Mouse (Mus musculus): ENCODE measurements around the gene Pcbp4.
A peak's percentile ranks its signal among the peaks of the same experiment; 100 is the strongest.
"Not testable (repeated sequence)": the region's sequence is repeated elsewhere in the genome, so short reads cannot be mapped to it uniquely, and the experiment has no call there.

Pcbp4 gene

DNA sequence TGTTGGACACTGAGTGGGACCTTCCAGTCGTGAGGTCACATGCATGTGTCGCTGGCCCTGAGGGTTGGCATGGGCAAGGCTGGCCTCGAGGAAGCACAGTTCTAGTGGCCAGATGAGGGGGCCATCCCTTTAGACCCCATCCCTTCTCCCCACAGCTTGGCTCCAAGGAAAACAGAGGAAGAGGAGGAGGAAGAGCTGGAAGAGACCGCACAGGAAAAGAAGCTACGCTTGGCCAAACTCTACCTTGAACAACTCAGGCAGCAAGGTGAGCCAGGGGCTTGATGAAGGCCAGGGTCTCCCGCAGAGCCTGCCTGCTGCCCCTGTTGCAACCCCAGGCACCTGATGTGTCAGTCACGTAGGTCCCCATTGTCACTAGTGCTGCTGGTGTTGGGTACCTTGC lies 27.4 kb downstream of the Pcbp4 start:
- no peak for DNase-seq (ENCODE audit: extremely low read depth, low read depth)

DNA sequence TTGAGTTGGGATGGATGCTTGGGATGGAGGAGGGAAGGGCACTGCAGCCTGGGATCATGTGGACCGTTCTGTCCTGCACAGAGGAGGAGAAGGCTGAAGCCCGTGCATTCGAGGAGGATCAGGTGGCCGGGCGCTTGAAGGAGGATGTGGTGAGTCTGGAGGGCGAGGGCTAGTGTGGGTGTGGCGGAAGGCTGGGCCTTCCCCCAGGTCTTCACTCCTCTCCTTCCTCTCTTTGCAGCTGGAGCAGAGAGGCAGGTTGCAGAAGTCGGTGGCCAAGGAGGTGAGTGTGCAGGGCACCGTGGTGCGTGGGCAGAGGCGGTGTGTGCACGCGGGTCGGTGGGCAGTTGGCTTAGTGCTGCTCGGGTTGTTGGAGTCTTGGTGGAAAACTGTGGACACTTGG lies 28.0 kb downstream of the Pcbp4 start:
- no peak for DNase-seq (ENCODE audit: extremely low read depth, low read depth)

DNA sequence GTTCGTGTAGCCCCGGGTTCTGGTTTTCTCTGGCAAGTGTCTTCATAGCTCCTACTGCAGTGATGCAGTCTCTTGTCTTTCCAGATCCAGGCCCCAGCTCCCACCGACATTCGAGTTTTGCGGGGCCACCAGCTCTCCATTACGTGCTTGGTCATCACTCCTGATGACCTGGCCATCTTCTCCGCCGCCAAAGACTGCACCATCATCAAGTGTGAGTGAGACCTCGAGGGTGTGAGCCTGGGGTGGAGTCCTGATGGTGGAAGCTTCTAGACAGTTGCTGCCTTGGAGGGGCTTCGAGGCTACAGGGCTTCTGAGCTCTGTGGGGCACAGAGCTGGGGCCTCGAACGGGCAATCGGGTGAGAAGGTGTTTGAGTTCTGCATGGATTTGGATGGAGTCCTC lies 28.6 kb downstream of the Pcbp4 start:
- no peak for DNase-seq (ENCODE audit: extremely low read depth, low read depth)

DNA sequence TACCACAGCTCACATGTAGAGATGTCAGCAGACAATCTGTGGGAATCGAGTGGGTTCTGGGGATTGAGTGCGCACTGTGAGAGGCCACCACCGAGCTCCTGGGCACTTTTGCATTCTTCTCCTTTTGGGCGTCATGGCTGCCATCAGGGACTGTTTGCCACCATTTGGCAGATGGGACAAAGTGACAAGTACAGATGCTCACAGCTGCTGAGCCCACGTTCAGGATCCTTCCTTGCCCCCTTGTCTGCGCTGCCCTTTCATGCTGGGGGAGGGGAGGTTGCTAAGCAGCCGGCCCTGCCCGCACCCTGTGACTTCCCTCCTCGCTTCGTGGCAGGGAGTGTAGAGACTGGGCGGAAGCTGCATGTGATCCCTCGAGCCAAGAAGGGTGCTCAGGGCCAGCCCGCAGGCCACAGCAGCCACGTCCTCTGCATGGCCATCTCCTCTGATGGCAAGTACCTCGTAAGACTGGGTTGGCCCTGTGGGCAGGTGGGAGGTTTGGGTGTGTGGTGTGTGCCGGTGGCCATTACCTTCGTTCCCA lies 29.6 kb downstream of the Pcbp4 start:
- DNase-seq (ENCODE audit: extremely low read depth, low read depth): no peak

DNA sequence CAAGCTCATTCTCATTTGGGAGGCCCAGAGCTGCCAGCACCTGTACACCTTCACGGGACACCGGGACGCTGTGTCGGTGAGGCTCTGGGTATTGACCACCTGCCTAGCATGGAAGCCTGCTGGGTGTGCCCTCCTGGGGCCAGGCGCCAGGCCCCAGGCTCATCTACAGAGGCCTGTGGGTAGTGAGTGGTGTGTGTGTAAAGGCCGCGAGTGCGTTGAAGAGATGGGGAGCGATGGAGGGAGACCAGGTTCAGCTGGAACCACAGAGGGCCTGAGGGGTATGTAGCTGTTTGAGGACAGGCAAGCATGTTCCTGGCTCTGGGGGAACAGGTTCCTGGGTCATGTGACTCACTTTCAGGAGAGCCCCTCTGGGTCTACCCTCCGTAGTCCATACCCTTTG lies 30.0 kb downstream of the Pcbp4 start:
- DNase-seq (ENCODE audit: extremely low read depth, low read depth): no peak

DNA sequence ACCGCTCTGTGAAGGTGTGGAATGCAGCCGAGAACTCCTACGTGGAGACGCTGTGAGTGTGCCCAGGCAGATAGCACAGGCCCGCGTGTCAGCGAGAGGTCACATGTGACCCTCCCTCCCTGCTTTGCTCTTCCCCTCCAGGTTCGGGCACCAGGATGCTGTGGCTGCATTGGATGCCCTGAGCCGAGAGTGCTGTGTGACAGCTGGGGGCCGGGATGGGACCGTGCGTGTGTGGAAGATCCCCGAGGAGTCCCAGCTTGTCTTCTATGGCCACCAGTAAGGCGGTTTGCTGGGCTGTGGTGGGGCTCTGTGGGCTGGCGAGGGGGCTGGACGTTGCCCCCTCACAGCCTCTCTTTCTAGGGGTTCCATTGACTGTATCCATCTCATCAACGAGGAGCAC lies 30.5 kb downstream of the Pcbp4 start:
- no peak for DNase-seq (ENCODE audit: extremely low read depth, low read depth)

DNA sequence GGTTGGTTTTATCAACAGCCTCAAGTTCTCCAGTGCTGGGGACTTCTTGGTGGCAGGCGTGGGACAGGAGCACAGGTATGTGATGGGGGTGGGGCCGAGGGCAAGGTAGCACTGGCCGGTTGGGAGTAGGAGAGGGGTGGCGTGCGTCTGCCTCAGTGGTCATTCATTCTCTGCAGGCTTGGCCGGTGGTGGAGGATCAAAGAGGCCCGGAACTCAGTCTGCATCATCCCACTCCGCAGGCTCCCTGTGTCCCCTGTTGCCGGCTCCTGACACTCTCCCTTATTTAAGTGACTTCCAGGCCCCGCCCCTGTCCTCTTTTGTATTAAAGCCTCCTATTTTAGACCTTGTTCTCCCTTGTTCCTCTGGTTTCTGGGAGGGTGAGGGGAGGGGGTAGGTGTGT lies 32.0 kb downstream of the Pcbp4 start:
- DNase-seq (ENCODE audit: extremely low read depth, low read depth): no peak

DNA sequence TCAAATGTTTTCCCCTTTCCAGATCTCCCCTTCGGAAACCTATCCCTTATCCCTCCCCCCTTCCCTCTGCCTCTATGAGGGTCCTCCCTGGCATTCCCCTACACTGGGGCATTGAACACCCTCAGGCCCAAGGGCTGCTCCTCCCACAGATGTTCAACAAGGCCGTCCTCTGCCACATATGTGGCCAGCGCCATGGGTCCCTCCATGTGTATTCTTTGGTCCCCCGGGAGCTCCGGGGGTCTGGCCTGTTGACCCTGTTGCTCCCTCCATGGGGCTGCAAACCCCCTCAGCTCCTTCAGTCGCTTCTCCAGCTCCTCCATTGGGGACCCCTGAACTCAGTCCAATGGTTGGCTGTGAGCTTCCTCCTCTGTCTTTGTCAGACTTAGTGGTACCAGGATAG lies 34.5 kb downstream of the Pcbp4 start:
- DNase-seq (ENCODE audit: extremely low read depth, low read depth): not testable (repeated sequence)

DNA sequence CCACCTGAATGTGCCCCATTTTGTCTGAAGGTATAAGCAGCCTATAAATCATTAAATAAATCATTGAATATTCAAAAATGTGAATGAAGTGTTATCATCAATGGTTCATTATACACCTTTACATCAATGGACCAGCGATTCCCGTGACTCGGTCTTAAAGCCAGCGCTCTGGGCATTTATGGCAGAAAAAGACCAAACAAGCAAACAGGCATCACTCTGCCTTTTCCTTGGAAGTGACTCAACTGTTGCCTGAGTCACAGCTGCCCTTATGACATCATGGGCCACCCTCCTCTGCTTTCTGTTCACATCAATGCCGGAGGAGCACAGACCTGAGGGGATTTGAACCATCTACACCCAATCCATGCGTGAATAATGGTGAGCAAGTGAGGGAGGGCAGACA lies 46.6 kb downstream of the Pcbp4 start, which contains the start of gene Iqcf1:
Gene Iqcf1, plus strand, starts transcription at position 301 of the 400 bp plus-strand sequence.
- DNase-seq (ENCODE audit: extremely low read depth, low read depth): no peak

DNA sequence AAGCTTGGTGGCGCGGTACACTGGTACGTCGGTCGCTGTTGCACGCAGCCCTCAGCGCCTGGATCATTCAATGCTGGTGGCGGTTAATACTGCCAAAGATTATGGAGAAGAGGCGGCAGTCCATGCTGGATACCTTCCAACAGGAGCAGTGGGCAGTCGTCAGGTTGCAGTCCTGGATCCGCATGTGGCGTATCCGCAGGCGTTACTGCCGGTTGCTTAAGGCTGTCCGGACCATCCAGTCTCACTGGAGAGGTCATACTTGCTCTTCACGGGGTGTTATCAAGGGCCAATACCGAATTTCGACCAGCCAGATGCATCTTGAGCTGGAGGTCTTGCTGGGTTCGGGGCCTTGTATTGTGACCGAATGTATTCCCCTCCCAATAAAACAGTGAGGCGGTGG lies 48.8 kb downstream of the Pcbp4 start:
- DNase-seq (ENCODE audit: extremely low read depth, low read depth): no peak

DNA sequence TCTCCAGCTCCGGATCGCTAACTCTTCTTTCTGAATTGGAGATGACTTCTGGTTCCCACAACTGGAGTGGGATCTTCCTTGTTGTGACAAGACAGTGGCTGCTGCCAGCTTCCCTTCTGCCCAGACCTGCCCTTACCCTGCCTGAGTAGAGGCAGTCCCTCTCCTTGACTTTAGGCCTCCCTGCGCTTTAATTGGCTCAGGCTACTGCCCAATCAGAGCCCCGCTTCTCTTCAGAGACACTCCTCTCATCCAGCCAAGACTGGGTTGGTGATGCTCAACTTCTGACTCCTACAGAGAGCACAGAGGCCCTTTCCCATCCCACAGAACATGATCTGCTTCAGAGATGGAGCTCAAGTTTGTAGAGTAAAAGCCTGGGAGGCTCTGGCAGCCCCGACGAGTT lies 51.2 kb downstream of the Pcbp4 start:
- no peak for DNase-seq (ENCODE audit: extremely low read depth, low read depth)

DNA sequence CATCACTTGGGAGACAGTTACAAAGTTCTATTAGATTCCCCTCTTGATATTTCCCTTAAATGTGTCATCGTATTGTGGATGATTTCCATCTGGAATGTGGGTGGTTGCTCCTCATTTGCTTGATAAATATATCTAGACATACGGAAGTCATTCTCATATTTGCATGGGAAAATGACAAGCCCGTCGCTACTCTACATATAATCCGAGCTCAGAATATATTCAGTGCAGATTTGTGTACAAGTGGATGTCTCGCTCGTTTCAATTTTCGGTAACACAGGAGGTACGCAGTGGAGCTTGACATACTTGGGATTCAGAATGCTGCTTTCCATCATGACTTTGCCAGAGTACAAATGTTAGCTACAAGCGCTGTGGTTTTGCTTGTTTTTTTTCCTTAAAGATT lies 56.3 kb downstream of the Pcbp4 start:
- no peak for DNase-seq (ENCODE audit: extremely low read depth, low read depth)

DNA sequence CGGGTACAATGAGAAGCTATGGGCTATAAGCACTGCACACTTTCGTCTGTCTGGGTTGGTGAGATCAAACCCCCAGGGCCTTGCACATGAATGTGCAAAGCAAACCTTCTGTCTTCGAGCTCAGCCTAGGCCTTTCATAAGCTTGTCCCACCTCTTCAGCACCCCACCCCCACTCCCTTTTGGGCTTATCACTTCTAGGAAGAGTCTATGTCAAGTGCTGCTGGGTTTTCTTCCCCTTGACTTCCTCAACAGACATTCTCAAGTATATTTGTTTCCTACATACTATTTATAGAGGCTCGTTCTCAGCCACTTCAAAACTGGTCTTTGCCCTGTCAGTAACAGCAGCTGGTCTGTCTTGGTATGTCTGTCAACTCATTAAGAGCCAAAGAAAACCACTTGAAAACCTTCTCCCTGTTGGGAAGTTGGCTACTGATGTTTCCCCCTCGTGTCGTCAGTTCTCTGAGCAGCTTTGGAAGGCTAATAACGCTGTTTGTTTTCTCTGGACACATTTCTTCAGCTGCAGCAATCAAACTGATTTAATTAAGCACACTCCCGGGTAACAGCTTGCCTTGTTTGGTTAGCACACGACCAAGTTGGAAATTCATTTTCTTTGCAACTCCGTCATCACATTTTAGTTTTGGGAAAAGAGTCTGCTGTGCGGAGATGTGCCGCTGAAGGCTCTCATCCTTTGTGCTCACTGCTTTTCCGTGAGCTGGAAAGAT lies 59.8 kb downstream of the Pcbp4 start:
- peak; percentile 60 for DNase-seq (ENCODE audit: extremely low read depth, low read depth)

DNA sequence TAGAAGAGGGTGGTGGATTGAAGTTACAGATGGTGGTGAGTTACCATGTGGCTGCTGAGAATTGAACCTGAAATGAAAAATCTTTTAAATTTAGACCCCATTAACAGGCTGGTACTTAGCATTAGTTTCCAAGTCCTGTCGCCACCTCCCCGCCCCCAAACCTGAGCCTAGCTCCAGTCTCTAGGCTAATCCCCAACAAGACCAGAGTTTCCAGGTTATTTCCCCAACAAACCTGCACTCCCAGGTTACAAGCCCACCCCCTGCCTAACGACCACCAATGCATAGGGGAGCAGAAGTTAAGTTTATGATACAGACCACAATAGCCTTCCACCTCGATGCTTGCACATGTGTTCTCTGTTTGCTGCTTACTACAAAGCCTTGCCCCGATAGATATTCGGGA lies 60.5 kb downstream of the Pcbp4 start:
- DNase-seq (ENCODE audit: extremely low read depth, low read depth): no peak
